In the genomic region with DNA sequence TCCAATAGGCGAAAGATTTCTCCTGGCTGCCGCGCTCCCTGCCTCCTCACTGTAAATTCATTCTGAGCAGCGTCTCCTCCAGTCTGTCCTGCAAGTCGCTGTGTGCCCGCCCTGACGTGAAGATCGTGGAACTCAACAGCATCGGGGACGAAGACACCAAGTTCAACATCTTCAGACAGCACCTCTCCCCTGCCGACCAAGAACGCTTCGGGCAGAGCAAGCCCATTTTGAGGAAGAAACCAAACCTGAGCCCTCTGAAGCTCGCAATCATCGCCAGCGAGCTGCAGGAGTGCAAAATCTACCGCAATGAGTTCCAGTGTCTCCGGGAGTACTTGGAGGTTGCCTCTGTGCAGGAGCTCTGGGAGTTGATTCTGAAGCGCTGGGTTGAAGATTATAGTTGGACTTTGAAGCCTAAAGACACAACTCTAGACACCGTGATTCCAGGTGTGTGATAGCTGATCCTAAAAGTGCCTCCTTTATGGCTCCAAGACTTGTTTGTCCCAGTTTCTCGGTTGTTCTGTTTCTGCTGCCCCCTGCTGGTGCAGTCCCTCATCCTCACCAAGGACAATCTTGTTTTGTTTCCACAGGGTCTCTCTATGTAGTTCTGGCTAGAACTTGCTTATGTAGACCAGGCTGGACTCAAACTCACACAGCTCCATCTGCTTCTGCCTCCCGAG, we compare ENCODE assay signal across 8 mouse cellular contexts. TPM values are rescaled to one million over a fixed set of nuclear protein-coding genes. Genes with fewer than 3 reads are reported as not detected.
DNase-seq lines count a peak whose midpoint lies in the region; ATAC-seq and TF ChIP-seq lines count a peak whose summit lies in the region.

No protein-coding gene starts in this region.

- peak overlapping the region; percentile 54 for H3K9ac ChIP-seq in forebrain, embryonic 15.5 days (replicated peaks)
- peak overlapping the region; percentile 55 for H3K9ac ChIP-seq in neural tube, embryonic 15.5 days (replicated peaks)

- no peaks in the 10 kb centered on the region; the same call in 1 of the 2 replicates for H3K27me3 ChIP-seq in G1E (ENCODE audit: insufficient read depth, low read length)
- no peaks in the 10 kb centered on the region for H3K27me3 ChIP-seq in forebrain, embryonic 15.5 days
- no peaks in the 10 kb centered on the region for H3K27me3 ChIP-seq in neural tube, embryonic 15.5 days (replicated peaks)

- ATAC-seq in G1E (ENCODE audit: extremely low read depth, insufficient number of reproducible peaks, low FRiP score, poor library complexity, severe bottlenecking) = 0 out of 2 replicates have a peak, but pooled peaks have one; percentile 22
- ATAC-seq in forebrain, embryonic 15.5 days (replicated peaks) = peak; percentile 51; the same call in 1 of the 2 replicates
- peak; percentile 45; the same call in 1 of the 2 replicates for ATAC-seq in neural tube, embryonic 15.5 days (ENCODE audit: low FRiP score)

- H3K4me1 ChIP-seq in G1E (ENCODE audit: insufficient read depth, low read depth, low read length) = no peaks in the 10 kb centered on the region
- peaks cover 12% of the 10 kb centered on the region for H3K4me1 ChIP-seq in forebrain, embryonic 15.5 days
- peaks cover 11% of the 10 kb centered on the region for H3K4me1 ChIP-seq in neural tube, embryonic 15.5 days

- no peaks in the 10 kb centered on the region for H3K9me3 ChIP-seq in G1E (replicated peaks)
- H3K9me3 ChIP-seq in forebrain, embryonic 15.5 days = no peaks in the 10 kb centered on the region
- no peaks in the 10 kb centered on the region for H3K9me3 ChIP-seq in neural tube, embryonic 15.5 days (replicated peaks)

- H3K4me3 ChIP-seq in G1E (ENCODE audit: low read depth, low read length) = no peak overlapping the region
- peak overlapping the region; percentile 49 for H3K4me3 ChIP-seq in forebrain, embryonic 15.5 days
- H3K4me3 ChIP-seq in neural tube, embryonic 15.5 days (replicated peaks) = peak overlapping the region; percentile 45

- TF ChIP-seq CTCF in G1E (IDR thresholded peaks at IDR 0.05; ENCODE audit: low read depth, low read length) = peak; percentile 27; the same call in 1 of the 2 replicates

- peak; percentile 32 for DNase-seq in G1E (ENCODE audit: low spot score)
- peak; percentile 64 for DNase-seq in cerebellum, adult 11-12 months
- DNase-seq in heart, postnatal 25 days (ENCODE audit: low spot score) = peak; percentile 55
- DNase-seq in layer of hippocampus, adult 11-12 months (ENCODE audit: low spot score) = peak; percentile 92
- peak; percentile 76 to 84 for DNase-seq in lung, adult 18-20 months
- DNase-seq in testis, postnatal 10 days (ENCODE audit: low spot score) = peak; percentile 93

- no peaks in the 10 kb centered on the region for H3K36me3 ChIP-seq in G1E (replicated peaks)
- H3K36me3 ChIP-seq in forebrain, embryonic 15.5 days = no peaks in the 10 kb centered on the region
- H3K36me3 ChIP-seq in neural tube, embryonic 15.5 days = no peaks in the 10 kb centered on the region

- WGBS in forebrain, embryonic 15.5 days = 13% methylated on average over 22 of the region's 22 CpGs
- WGBS in neural tube, embryonic 15.5 days = 11% methylated on average over 22 of the region's 22 CpGs

- H3K4me2 ChIP-seq in forebrain, embryonic 15.5 days (replicated peaks) = peak overlapping the region; percentile 65
- peak overlapping the region; percentile 79 for H3K4me2 ChIP-seq in neural tube, embryonic 15.5 days

- intact Hi-C loops in heart, postnatal 25 days (cut with DNase I) = loop anchor here (1.0 to 5.0 kb wide), 3 partner anchors 25 to 259 kb away; no protein-coding TSS in a partner anchor

- H3K27ac ChIP-seq in forebrain, embryonic 15.5 days (replicated peaks) = peak overlapping the region; percentile 46; the same call in 1 of the 2 replicates
- no peak overlapping the region for H3K27ac ChIP-seq in neural tube, embryonic 15.5 days (replicated peaks)

RNA-seq across cellular contexts. Expression of a gene that starts 25.4 kb away (rescaled TPM):
- total RNA-seq in G1E (2014; fragmentation: Nextera tagmentation) (5.4 and 6.5 TPM in 2 replicates), G1E (2017) (1.0 and 1.9 TPM in 2 replicates)
- polyA plus RNA-seq in G1E (2012) = 0.09 and 0.10 TPM in 2 replicates
- polyA plus RNA-seq in forebrain, embryonic 15.5 days (2015; fragmentation: Nextera tagmentation; extraction: Ambion mirVana) = 1.3 and 1.5 TPM in 2 replicates
- total RNA-seq in heart, postnatal 25 days (2021) = 1 to 10 TPM; 1.4 to 2.0 TPM
- 2.2 and 2.3 TPM in 2 replicates for polyA plus RNA-seq in neural tube, embryonic 15.5 days (2015; fragmentation: Nextera tagmentation; extraction: Ambion mirVana)

RNA-seq across cellular contexts. Expression of a gene that starts 25.7 kb away (rescaled TPM):
- total RNA-seq in G1E (2014; fragmentation: Nextera tagmentation) (423 and 435 TPM in 2 replicates), G1E (2017) (367 and 445 TPM in 2 replicates)
- 17.3 and 26.6 TPM in 2 replicates for polyA plus RNA-seq in G1E (2012)
- 276 and 292 TPM in 2 replicates for polyA plus RNA-seq in forebrain, embryonic 15.5 days (2015; fragmentation: Nextera tagmentation; extraction: Ambion mirVana)
- 100 to 1,000 TPM; 341 to 452 TPM for total RNA-seq in heart, postnatal 25 days (2021)
- 337 and 397 TPM in 2 replicates for polyA plus RNA-seq in neural tube, embryonic 15.5 days (2015; fragmentation: Nextera tagmentation; extraction: Ambion mirVana)

RNA-seq across cellular contexts. Expression of a gene that starts 32.8 kb away (rescaled TPM):
- total RNA-seq in G1E (2014; fragmentation: Nextera tagmentation) = not detected in 2 replicates
- total RNA-seq in G1E (2017) = not detected in 2 replicates
- not detected in 2 replicates for polyA plus RNA-seq in G1E (2012)
- polyA plus RNA-seq in forebrain, embryonic 15.5 days (2015; fragmentation: Nextera tagmentation; extraction: Ambion mirVana) = not detected in 2 replicates
- total RNA-seq in heart, postnatal 25 days (2021) = 10 to 100 TPM; 12.5 to 13.9 TPM
- polyA plus RNA-seq in neural tube, embryonic 15.5 days (2015; fragmentation: Nextera tagmentation; extraction: Ambion mirVana) = not detected in 2 replicates

RNA-seq across cellular contexts. Expression of a gene that starts 47.8 kb away (rescaled TPM):
- 14.3 and 16.5 TPM in 2 replicates for total RNA-seq in G1E (2014; fragmentation: Nextera tagmentation)
- total RNA-seq in G1E (2017) = 6.6 and 7.1 TPM in 2 replicates
- polyA plus RNA-seq in G1E (2012) = 7.6 and 13.0 TPM in 2 replicates
- 6.6 and 6.7 TPM in 2 replicates for polyA plus RNA-seq in forebrain, embryonic 15.5 days (2015; fragmentation: Nextera tagmentation; extraction: Ambion mirVana)
- total RNA-seq in heart, postnatal 25 days (2021) = 10 to 100 TPM; 30.2 to 36.5 TPM
- polyA plus RNA-seq in neural tube, embryonic 15.5 days (2015; fragmentation: Nextera tagmentation; extraction: Ambion mirVana) = 8.0 and 9.9 TPM in 2 replicates

Comparison
In these comparisons a context has a peak if more than half of its experiments do, and no peak if none do; other contexts are left out.
1. DNase-seq: peak in every context shown above with its lines; median percentile 93 in testis, postnatal 10 days; 92 in layer of hippocampus, adult 11-12 months; 80 in lung, adult 18-20 months; 64 in cerebellum, adult 11-12 months; 55 in heart, postnatal 25 days; 32 in G1E.
2. RNA of a gene that starts 25.7 kb away (polyA plus RNA-seq): 337 to 397 TPM in neural tube, embryonic 15.5 days and 276 to 292 TPM in forebrain, embryonic 15.5 days; 17.3 to 26.6 TPM in G1E; every median in the first group is over 10 times any median in the second.
3. Peak in every context shown above with its lines, with median percentiles within 50 percentile points of each other: ATAC-seq.